Mouse (Mus musculus): Measurements from ENCODE around the gene Rep15.

- no peak for TF ChIP-seq CTCF (IDR thresholded peaks at IDR 0.05; ENCODE audit: borderline replicate concordance, insufficient read depth, low read depth, low read length)
- no peak for TF ChIP-seq POLR2A (IDR thresholded peaks at IDR 0.05; ENCODE audit: borderline replicate concordance, insufficient read depth, low read length)
Observed at GRCm38 (mm10) chr6:147029591-147029990, 2.8 kb upstream of the Rep15 start.
